Mouse (Mus musculus): Measurements from ENCODE around the gene Arl3. TPM values are rescaled to one million over a fixed set of nuclear protein-coding genes. Genes with fewer than 3 reads are reported as not detected.

The Arl3 gene
- total RNA-seq, 2 experiments from 2014 or later: 43.3 to 67.7 TPM

- no peak for DNase-seq
These were observed 39.5 kb downstream of the Arl3 start for GRCm38 (mm10) chr19:46533525-46533924.

GRCm38 (mm10) chr19:46533066-46533465 lies 39.9 kb downstream of the Arl3 start:
- DNase-seq: no peak

- peak in 1 of 2 experiments; percentile 59 for DNase-seq
These were observed 40.8 kb downstream of the Arl3 start for GRCm38 (mm10) chr19:46532031-46532688.

- no peak for DNase-seq
These were observed 41.6 kb downstream of the Arl3 start for GRCm38 (mm10) chr19:46531071-46532030.

DNA sequence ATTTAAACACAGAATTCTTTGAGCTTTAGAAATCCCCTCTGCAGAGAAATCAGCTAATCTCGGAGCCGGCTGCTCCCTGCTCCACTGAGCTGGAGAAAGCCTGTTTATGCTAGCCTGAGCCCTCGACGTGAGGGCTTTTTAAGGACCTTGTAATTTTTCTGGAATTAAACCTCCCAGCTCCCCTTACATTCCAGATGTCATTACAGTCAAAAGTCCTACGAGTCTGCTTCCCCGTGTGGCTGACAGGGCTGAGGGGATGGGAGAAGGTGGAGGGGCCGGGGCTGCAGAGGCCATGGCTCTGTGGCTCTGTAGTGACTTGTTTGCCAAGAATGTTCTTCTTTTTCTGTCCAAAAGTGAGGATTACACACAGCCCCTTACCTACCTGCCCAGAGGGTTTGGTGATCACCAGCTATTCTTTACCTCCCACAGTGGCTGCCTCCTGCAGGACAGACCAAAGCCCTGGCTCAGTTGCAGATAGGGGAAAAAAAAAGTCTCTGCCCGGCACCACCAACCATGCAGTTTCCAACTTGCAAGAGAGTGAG lies 42.5 kb downstream of the Arl3 start:
- DNase-seq: no peak

DNA sequence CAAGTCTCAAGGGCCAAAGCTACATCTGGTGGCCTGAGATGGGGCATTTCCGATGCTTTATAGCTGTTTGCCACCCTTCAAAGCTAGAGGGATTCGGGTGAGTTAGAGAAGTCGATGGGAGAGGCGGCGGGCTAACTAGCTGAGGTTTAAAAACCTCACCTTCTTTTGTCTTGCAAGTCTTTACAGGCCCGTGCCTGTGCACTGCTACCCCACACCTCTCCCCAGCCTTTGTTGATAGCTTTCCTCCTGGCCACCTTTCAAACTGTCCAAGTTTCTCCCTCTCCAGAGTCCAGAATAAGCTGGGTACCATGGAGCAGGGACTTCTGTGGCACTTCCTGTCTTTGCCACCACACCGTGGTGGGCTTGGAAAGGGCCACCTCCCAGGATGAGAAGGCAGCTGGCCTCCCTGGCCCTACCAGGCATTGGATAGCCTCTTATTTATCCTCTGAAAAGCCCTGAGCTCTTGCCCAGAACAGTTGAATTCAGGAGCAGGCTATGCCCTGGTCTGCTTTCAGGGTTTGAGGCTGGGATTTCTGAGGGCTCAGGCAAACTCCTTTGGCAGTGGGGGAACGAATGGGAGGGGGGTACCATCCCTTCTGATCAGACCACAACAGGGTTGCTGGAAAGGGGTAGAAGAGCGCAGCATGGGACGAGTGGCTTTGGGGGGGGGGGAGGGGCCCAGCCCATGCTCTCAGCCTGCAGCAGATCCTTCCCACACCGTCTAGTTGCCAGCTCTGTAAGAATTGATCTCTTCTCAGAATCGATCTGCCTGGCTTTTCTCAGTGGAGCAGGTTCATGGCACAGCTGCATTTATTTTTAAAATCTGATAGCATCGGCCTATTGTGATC lies 43.2 kb downstream of the Arl3 start:
- no peak for DNase-seq

DNA sequence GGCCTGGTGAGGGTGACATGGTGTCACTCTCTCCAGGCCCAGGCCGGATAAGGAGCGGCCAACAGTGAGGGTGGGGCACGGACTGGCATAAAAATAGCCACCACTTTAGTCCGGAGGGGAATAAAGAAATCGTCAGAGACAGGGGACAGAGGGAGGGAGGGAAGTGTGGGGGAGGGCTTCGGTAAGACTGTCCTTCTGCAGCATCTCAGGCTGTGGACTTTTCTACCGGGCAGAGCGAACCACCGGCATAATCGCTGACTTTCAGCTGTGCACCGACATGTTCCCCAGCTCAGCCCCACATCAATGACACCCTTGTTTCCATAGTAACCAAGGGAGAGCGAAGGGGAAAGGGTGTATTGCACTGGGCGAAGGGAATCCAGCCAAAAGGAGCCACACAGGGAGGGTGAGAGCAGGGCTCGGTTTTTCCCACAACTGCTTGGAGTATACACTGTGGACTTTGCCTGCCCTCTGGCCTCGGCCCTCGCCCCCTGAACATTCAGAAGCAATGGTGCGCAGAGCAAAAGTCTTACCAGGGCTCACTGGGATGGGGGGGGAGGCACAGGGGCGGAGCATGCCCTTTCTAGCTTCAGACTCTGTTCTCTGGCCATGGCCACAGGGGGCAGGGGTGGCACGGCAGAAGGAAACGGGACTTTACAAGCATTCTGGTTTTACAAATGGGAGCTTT lies 44.3 kb downstream of the Arl3 start:
- peak; percentile 76 to 90 for DNase-seq

DNA sequence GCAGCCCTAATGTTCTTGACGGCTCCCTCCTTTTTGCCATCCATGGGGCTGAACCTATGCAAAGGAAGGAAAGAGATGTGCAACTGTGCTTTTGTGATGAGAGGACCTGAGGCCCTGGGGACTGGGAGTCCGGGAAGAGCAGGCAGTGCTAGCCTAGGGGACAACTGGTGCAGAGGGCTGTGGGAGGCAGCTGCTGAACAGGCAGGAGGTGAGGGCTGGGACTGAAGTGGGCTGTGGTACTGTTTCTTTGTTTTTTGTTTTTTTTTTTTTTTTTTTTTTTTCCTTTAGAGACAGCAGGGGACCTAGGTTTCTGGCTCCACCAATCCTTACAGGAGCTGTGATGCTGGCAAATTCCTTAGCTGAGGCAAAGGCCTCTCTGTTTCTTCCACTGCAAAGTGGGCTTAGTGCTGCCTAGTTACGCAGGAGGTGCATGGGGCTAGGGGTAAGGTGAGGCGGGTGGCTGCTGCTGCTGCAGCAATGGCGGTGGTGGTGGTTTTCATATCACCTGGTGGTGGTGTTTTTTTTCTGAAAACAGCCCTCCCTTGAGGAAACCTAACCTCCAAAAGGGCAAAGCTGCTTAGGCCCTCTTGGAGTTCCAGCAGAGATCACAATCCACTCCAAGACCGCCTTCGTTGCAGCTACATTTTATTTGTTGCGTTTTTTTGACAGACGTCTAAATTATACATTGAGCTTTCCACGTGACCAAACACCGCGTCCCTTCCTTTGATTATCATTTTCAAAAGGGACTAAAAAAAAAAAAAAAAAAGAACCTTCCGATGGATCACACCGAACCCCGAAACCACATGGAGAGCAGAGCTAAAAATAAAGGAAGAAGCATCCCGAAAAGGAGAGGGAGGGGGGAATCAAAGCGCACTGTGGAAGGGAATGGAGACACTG lies 45.1 kb downstream of the Arl3 start:
- DNase-seq: no peak

- DNase-seq: no peak
These were observed 47.0 kb downstream of the Arl3 start for GRCm38 (mm10) chr19:46525691-46526631.

DNA sequence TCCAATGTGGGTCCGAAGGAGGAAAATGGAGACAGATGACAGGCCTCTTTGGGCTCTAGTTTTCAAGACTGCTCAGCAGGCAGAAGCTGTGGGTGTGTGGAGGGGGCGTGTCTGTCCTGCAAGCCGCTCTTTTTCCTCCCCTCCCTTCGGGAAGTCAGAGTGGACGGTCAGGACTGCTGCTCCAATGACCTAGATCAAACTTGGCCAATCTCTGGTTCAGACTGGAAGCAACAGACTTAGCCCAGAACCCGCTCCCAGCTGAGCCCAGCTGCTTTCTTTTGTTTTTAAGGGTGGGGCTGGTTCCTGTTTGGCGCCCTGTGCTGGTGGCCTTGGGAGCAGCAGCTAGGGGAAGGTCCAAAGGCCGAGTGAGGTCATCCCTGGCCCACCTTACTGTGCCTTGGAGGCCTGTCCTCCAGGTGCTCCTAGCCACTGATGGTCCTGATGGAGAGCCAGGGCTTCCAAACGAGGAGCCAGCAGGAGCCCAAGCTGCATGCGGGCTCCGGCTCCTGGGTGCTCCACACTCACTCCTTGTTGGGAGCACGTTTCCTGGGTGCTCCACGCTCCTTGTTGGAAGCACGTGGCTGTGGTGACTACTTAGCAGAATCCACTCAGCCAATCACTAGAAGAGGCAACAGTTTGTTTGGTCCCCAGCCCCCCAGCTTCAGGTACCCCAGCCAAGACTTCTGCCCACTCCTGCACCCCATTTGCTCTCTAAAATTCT lies 48.2 kb downstream of the Arl3 start:
- DNase-seq: peak; percentile 65 to 76

DNA sequence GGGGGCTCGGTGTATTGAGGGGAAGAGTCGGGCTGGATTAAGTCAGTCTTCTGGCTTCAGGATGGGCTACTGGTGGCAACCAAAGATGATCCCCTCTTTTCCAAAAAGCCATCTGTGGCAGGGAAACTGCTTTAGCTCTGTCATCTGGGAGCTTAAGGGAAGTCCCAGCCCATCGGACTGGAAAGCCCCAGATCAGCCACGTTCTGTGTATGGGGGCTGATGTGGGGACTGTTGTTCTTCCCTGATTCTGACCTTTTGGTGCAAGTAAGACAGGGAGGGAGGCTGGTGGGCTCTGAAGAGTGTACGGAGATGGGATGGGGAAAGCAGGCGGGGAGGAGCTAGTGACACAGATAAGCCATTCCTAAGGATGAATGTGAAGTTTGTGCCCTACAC lies 48.9 kb downstream of the Arl3 start:
- no peak for DNase-seq

- DNase-seq: peak; percentile 70 to 83
These were observed 49.4 kb downstream of the Arl3 start for GRCm38 (mm10) chr19:46523480-46524151.

- no peak for DNase-seq
These were observed 49.9 kb downstream of the Arl3 start for GRCm38 (mm10) chr19:46523131-46523479.

DNA sequence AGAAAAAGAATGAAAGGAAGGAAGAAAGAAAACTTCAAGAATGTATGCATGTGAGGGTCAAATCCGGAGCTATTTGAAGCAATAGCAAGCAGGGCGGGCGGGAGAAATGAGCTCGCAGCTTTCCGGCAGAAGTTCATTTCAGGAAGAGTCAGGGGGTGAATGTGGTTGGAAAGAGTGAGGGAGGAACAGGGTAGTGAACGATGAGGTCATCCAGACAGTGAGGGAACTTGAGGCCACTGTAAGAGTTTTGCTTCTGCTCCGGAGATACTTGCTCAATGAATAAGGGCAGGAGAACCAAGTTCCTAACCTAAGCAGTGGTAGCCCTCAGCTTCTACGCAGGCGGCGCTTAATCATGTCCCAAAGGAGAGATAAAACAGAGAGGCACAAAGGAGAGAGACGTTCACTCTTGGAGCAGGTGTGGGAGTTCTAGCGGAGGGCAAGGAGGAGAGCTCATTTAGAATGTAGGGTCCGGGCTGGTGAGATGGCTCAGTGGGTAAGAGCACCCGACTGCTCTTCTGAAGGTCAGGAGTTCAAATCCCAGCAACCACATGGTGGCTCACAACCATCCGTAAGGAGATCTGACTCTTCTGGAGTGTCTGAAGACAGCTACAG lies 50.5 kb downstream of the Arl3 start:
- DNase-seq: no peak

GRCm38 (mm10) chr19:46521698-46522097 lies 51.3 kb downstream of the Arl3 start:
- DNase-seq: peak in 1 of 2 experiments; percentile 0

DNA sequence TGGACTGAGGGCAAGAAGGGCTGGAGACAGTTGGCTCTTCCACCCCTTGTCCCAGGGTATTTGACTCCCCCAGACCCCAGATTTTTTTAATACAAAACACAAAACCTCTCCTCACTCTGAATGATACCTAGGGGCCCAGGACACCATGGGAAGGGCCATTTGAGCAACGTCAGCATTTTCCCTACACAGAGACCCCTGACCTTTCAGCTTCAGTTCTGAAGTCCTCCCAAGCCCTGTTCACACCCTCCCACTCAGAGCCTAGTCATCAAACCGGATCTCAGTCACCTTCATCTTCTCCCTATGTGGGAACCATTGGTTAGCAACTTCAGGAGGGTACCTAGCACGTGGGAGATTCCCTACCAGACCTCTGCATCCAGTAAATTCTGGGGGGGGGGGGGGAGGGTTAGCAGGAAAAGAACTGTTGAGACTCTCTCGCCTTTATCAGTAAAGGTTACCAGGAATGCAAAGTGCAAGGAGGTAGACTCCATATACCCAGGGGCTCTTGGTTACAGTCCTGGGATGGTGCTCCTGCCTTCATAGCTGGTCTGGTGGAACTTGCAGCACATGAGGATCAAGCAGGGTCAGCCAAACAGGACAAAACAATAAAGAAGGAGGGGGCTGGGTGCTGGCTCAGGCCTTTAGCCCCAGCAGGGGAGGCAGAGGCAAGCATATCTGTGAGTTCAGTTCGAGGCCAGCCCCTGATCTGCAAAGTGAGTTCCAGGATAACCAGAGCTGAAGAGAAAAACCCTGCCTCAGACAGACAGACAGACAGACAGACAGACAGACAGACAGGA lies 54.0 kb downstream of the Arl3 start:
- no peak for DNase-seq

GRCm38 (mm10) chr19:46518352-46518787 lies 54.6 kb downstream of the Arl3 start:
- DNase-seq: no peak

Measured in adrenal gland, postnatal 36 days (tissue).